Mouse (Mus musculus): Measurements from ENCODE around the gene Scube2. TPM values are rescaled to one million over a fixed set of nuclear protein-coding genes. Genes with fewer than 3 reads are reported as not detected.
A peak's percentile ranks its signal among the peaks of the same experiment; 100 is the strongest.

Scube2 gene
- total RNA-seq, 2 experiments from 2014 or later = 3.5 to 4.0 TPM

DNA sequence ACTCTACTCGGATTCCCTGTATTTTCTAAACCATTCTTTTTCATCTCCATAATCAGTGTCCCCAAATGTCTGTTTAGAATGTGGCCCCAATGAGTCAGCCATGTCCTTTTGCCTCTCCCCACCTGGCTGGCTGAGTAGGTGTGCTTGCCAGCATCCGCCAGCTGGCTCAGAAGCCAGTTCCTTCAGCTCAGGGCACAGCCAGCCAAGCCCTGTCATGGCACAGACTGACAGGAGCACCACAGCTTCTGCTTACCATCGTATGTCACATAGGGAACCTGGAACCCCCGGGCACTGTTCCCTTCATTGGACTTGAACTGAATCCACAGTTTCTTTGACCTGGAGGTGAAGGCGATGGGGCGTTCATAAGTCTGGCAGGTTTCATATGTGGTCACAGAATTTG, 61.1 kb downstream of the Scube2 start:
- DNase-seq = no peak
- intact Hi-C loops (cut with DNase I) = no loop called here

DNA sequence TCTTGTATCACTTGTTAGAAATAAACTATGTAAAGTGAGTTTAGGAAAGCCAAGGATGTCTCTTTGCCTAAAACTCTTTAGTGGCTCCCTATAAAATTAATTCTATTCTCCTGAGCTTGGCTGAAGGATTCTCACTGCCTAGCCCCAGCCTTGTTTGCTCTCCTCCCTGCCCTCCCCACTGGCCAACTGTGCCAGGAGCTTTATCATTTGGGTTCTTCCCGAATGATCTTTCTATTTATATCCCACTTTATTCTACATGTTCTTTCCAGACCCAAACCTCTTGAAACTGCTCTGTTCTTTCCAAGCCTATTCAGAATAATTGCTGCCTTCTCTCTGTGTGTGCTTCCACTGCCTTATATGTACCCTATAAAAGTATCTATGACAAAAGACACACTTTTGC, 62.0 kb downstream of the Scube2 start:
- no peak for DNase-seq
- intact Hi-C loops (cut with DNase I) = no loop called here

- DNase-seq = no peak
- intact Hi-C loops (cut with DNase I) = no loop called here
Observed at GRCm38 (mm10) chr7:109800626-109801025, 64.9 kb downstream of the Scube2 start.

- intact Hi-C loops (cut with DNase I) = no loop called here
- no peak for DNase-seq
Observed at GRCm38 (mm10) chr7:109799168-109799567, 66.3 kb downstream of the Scube2 start.

- intact Hi-C loops (cut with DNase I) = loop anchor here (2.0 kb wide), 1 partner anchor 97 kb away; no protein-coding TSS in a partner anchor
- DNase-seq = no peak
Observed at GRCm38 (mm10) chr7:109795564-109795963, 69.9 kb downstream of the Scube2 start.

GRCm38 (mm10) chr7:109794556-109794955, 70.9 kb downstream of the Scube2 start:
- no peak for DNase-seq
- intact Hi-C loops (cut with DNase I) = loop anchor here (2.0 kb wide), 1 partner anchor 98 kb away; no protein-coding TSS in a partner anchor

GRCm38 (mm10) chr7:109792759-109793158, 72.7 kb downstream of the Scube2 start:
- DNase-seq = no peak
- intact Hi-C loops (cut with DNase I) = no loop called here

DNA sequence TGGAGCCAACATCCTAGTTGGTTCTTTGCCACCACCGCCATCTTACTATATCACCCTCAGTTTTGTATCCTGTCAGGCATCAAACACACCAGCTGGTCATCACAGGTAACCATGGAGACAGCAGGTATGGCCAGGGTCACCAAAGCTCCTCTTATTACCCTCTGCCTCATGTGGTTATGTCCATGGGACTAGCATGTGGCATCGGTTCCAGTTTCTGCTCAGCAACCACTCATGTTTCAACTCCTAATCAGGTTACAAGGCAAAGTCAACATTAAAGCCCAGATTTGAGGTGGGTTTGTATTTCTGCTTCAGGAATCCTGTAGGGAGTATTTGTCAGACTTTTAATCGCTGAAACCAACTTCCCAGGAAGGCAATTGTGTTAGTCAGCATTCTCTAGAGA, 74.7 kb downstream of the Scube2 start:
- DNase-seq = no peak
- intact Hi-C loops (cut with DNase I) = no loop called here

GRCm38 (mm10) chr7:109787860-109788259, 77.6 kb downstream of the Scube2 start:
- intact Hi-C loops (cut with DNase I) = no loop called here
- no peak for DNase-seq

- DNase-seq = no peak
- intact Hi-C loops (cut with DNase I) = no loop called here
Observed at GRCm38 (mm10) chr7:109783281-109783680, 82.2 kb downstream of the Scube2 start.

DNA sequence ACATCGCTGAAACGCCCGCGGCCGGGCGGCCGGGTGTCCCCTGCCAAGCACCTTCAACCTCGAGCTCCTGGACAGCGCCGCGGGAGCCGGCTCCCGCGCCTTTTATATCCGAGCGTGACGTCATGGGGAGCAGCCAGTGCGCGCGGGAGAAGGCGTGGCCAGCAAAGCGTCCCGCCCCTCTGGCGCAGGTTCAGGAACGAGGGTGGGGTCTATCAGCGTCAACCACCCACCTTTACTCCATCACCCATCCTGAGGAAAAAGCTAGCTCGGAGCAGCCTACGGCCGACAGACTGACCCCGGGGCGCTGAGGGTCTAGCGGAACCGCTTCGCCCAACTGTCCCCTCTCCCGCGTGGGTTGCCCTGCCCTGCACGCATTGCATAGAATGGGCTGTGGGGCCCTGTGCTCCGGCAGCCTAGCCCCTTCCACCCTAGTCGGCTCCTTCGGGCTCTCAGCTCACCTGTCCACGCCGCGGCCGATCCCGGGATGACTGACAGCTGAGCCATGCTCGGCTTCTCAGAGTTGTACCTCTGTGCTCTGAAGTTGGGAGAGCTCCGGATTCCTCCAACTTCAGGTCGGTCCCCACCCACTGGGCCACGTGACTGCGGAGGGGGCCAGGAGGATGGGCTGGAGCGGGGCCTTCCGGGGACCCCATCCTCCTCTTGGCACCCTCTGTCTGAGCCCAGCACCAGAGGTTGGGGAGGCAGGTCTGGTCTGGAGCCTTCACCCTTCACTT, 83.8 kb downstream of the Scube2 start, which contains the start of gene Nrip3:
Gene Nrip3, minus strand, starts transcription at position 556 of the 734 bp plus-strand sequence.
- intact Hi-C loops (cut with DNase I) = no loop called here
- DNase-seq = peak; percentile 26 to 37

GRCm38 (mm10) chr7:109781087-109781469, 84.4 kb downstream of the Scube2 start:
- no peak for DNase-seq
- intact Hi-C loops (cut with DNase I) = no loop called here

DNA sequence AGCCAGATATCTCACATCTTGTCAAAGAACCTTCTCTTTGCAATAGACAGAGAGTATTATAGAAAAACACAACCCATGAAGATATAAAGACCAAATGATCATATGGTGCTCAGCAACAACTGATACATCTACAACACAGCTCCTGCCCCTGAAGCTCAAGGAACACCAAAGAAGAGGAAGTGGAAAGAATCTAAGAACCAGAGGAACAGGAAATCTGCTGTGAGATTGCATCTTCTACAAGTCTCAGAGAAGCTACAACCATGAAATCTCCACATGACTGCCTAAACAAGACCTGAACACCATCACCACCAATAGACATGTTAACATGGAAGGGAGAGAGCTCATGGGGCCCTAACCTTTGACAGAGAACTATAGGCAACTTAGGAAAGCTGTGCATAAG, 93.2 kb downstream of the Scube2 start:
- intact Hi-C loops (cut with DNase I) = no loop called here
- DNase-seq = no peak

DNA sequence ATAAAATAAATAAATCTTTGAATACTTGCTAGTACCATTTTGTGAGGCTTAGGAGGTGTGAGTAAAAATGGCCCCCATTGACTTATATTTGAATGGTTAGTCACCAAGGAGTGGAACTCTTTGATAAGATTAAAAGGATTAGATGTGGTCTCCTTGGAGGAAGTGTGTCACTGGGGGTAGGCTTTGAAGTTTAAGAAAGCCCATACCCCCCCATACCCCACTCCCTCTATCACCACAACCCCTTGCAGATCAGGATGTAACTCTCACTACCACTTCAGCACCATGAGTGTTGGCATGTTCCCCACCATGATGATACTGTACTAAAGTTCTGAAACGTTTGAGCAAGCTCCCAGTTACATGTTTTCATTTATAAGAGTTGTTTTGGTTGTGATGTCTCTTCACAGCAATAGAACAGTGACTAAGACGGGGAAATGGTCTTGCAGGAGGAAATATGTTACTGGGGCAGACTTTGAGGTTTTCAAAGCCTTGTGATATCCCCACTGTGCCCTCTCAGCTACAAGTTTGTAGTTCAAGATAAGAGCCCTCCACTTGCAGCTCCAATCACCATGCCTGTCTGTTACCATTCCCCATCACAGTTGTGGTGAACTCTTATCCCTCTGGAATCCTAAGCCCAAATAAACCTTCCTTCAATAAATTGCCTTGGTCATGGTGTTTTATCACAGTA, 96.6 kb downstream of the Scube2 start:
- DNase-seq = no peak
- intact Hi-C loops (cut with DNase I) = no loop called here

DNA sequence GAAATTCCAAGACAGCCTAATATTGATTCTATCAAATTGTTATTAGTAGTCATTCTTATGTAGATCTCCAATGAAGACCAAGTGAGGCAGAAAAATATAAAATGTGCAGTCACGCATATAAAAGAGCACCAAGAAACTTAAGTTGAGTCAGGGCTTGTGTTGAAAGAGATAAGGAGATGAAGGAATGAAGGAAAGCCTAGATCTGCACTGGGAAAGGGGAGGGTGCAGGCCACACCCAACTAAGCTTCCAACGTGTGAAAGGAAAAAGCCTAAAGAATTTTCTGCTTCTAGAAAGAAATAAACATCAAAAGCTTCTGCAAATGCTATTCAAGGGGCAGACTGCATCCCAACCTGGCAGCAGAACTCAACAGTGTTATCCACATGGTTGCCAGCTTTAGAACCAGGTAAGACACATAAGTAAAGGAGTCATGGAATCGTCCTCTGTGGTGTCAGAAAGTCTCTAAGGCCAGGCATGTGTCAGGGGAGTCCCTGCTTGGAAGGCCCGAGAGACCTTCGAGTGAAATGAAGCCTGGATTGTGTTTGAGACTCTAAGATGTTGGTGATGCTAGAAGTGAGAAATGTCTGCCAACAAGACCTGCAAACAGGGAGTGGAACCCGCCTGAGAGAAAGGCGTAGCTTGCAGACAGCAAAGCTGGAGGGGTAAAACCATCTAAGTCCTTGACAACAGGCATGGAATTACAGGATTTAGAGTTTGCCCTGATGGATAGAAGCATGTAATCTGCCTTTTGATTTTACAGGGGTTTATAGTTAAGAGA, 97.7 kb downstream of the Scube2 start:
- DNase-seq = no peak
- intact Hi-C loops (cut with DNase I) = no loop called here

DNA sequence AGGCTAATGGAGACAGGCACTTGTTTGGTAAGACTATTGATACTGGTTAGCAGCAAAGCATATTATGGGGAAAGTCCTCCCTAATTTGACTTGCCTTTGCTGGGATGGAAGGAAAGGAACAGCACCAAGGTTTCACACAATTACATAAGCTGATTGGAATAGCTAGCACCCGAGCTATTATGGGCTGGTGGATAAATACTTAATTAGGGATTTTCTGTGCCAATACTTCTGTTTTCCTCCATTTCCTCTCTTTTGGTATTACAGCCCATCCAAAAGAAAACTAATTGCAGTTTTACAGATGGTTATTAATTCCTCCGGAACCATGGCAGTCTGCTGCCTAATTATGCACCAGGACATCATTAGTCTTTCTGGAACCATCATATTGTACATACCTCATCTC, 101.5 kb downstream of the Scube2 start:
- no peak for DNase-seq
- intact Hi-C loops (cut with DNase I) = no loop called here

GRCm38 (mm10) chr7:109756291-109756690, 109.2 kb downstream of the Scube2 start:
- no peak for DNase-seq
- intact Hi-C loops (cut with DNase I) = no loop called here

- intact Hi-C loops (cut with DNase I) = no loop called here
- DNase-seq = no peak
Observed at GRCm38 (mm10) chr7:109754034-109754433, 111.4 kb downstream of the Scube2 start.

- peak; percentile 69 to 79 for DNase-seq
- intact Hi-C loops (cut with DNase I) = no loop called here
Observed at GRCm38 (mm10) chr7:109752008-109752925, 113.2 kb downstream of the Scube2 start, which contains the start of gene Tmem9b. Tmem9b (minus strand) TSS chr7:109752875.

DNA sequence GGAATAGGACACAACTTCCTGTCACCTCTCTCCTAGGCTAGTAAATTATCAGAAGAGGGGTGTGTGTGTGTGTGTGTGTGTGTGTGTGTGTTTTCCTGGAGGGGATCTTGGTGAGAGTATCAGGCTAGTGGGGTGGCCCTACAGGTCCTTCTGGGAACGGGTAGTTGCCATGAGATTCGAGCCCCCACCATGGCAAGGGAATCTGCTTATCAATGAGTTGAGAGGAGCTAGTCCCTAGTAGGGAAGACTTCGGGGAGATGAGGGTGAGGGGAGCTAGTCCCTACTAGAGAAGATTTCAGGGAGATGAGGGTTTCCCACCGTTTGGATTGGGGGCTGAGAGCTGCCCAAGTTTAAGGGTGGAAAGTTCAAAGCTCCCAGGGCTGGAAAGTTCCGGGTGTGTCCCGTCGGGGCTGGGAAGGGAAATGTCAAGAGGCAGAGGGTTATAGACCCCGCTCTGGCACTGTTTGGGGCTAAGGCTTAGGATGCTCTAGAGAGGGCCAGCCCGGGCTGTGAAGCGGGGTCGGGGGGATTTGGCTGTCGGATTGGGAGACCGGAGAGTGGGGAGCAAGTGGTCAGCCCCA, 114.0 kb downstream of the Scube2 start:
- no peak for DNase-seq
- intact Hi-C loops (cut with DNase I) = no loop called here

Data from gastrocnemius, postnatal 36 days (tissue).